Mouse (Mus musculus): ENCODE results near the gene Zfp335. TPM values are rescaled to one million over a fixed set of nuclear protein-coding genes. Genes with fewer than 3 reads are reported as not detected.

The Zfp335 gene
- polyA plus RNA-seq (2017; shearing (Covaris generic)) = 40.3 TPM

DNA sequence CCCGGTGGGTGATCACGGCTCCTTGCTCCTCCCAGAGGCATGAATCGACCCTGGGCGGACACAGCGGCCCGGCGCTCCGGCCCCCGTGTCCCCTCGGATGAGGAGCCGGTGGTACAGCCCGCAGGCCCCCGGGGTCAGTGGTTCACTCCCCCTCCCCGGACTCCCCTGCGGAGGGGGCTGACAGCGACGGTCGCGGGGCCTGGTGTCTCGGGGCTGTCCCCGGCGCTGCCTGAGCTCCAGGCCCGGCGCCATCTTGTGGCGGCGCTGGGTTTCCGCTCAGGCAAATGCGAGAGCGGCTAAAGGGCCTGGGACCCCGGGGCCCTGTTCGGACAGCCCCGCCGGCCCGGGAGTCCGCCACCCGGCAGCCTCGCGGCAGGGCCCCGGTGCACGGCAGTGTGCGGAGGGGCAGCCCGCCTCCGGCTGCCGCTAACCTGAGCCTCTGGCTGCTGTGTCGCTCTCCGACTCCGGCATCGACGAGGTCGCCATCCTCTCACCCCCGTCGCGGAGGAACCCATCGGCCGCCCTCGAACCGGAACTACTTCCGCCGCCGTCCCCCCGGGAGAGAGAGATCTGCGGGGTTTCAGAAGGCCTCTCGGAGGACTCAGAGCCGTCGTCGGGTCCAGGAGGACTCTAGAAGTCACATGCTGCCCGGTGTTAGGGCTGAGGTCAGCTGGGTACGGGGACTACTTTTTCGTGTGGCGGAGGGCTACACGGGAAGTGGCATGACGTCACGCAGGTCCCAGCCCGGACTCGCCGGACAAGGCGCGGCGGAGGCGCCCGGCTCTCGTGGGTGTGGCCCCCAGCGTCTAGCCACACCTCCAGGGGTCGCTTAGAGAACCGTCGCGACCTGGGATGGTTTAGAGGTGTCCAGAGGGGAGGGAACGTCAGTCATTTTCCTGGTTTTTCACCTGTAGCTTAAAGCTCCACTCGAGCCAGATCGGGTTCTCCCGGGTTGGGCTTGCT lies at the start of gene Zfp335:
Gene Zfp335, minus strand, starts transcription at position 672 of the 963 bp plus-strand sequence.

DNA sequence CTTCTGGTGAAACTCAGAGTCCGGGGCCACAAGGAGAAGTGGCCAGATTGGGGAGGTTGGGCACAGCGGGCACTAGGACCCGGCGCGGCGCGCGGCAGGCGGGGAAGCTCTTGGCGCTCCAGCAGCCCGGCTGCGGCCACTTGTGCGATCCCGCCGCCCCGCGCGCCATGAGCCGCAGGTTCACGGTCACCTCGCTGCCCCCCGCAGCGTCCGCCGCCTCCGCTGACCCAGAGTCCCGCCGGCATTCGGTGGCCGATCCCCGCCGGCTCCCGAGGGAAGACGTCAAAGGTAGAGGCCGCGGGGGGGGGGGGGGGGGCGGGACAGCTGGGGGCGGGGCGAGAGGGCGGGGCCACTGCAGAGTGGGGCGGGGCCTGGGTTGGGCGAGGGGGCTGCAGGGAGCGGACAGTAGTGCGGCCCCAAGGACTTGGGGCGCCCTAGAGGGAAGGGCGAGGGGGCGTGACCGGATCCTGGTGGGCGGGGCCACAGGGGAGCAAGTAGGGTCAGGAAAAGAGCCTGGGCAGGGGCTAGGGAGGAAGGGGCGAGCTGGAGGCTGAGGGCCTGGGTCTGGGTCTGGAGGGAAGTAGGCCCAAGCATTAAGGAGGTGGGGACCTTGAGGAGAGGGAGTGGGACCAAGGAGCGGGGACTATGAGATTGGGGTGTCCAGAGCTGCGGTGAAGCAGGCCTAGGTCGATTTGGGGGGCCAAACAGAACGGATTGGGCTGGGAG lies 49.3 kb upstream of the Zfp335 start, which contains the start of gene Slc12a5:
Gene Slc12a5, plus strand, starts transcription at position 87 of the 726 bp plus-strand sequence.

GRCm38 (mm10) chr2:164940140-164940830 lies 28.7 kb upstream of the Zfp335 start, which contains the start of gene Mmp9:
Gene Mmp9, plus strand, starts transcription at chr2:164940780.

DNA sequence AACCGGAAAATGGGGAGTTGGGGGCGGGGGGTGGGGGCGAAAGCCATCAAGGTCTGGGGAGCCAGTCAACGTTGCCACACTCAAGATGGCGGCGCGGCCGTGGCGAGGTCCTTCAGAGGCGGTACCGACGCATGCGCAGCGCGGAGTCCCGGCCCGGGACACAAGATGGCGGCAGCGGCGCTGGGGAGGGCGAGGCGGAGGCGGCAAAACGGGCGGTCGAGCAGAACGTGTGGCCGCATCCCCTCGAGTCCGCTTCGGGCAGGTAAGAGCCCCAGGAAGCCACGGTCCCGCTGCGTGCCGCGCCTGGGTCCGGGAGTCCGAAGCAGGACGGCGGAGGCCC lies 32.4 kb downstream of the Zfp335 start, which contains the start of gene Pcif1:
Gene Pcif1, plus strand, starts transcription at position 77 of the 340 bp plus-strand sequence.

GRCm38 (mm10) chr2:164857101-164857821 lies 54.3 kb downstream of the Zfp335 start, which contains the start of gene Pltp:
Gene Pltp, minus strand, starts transcription at chr2:164857711.

Other genes starting within 250 kb of the Zfp335 start
- gene Wfdc11, start 237.7 kb downstream of the Zfp335 start, polyA plus RNA-seq (2017; shearing (Covaris generic)) = not detected
- 1.3 TPM for gene Wfdc13, start 226.7 kb downstream of the Zfp335 start, polyA plus RNA-seq (2017; shearing (Covaris generic))
- not detected for gene Spint4, start 213.3 kb downstream of the Zfp335 start, polyA plus RNA-seq (2017; shearing (Covaris generic))
- not detected for gene Spint5, start 196.5 kb downstream of the Zfp335 start, polyA plus RNA-seq (2017; shearing (Covaris generic))
- gene Wfdc3, start 165.8 kb downstream of the Zfp335 start, polyA plus RNA-seq (2017; shearing (Covaris generic)) = 0.34 TPM
- gene Dnttip1, start 165.8 kb downstream of the Zfp335 start, polyA plus RNA-seq (2017; shearing (Covaris generic)) = 49.6 TPM
- gene Ube2c, start 141.9 kb downstream of the Zfp335 start, polyA plus RNA-seq (2017; shearing (Covaris generic)) = 0.96 TPM
- gene Tnnc2, start 131.8 kb downstream of the Zfp335 start, polyA plus RNA-seq (2017; shearing (Covaris generic)) = not detected
- 5.0 TPM for gene Snx21, start 125.9 kb downstream of the Zfp335 start, polyA plus RNA-seq (2017; shearing (Covaris generic))
- gene Acot8, start 106.9 kb downstream of the Zfp335 start, polyA plus RNA-seq (2017; shearing (Covaris generic)) = 26.4 TPM
- 3.5 TPM for gene Zswim3, start 106.7 kb downstream of the Zfp335 start, polyA plus RNA-seq (2017; shearing (Covaris generic))
- gene Zswim1, start 89.1 kb downstream of the Zfp335 start, polyA plus RNA-seq (2017; shearing (Covaris generic)) = 15.3 TPM
- gene Spata25, start 83.2 kb downstream of the Zfp335 start, polyA plus RNA-seq (2017; shearing (Covaris generic)) = not detected
- 161 TPM for gene Ctsa, start 78.9 kb downstream of the Zfp335 start, polyA plus RNA-seq (2017; shearing (Covaris generic))
- 1.0 TPM for gene Neurl2, start 78.3 kb downstream of the Zfp335 start, polyA plus RNA-seq (2017; shearing (Covaris generic))
- gene Pltp, start 54.0 kb downstream of the Zfp335 start, polyA plus RNA-seq (2017; shearing (Covaris generic)) = 5.1 TPM
- 150 TPM for gene Pcif1, start 32.5 kb downstream of the Zfp335 start, polyA plus RNA-seq (2017; shearing (Covaris generic))
- gene Mmp9, start 29.0 kb upstream of the Zfp335 start, polyA plus RNA-seq (2017; shearing (Covaris generic)) = 3.8 TPM
- 0.44 TPM for gene Slc12a5, start 49.0 kb upstream of the Zfp335 start, polyA plus RNA-seq (2017; shearing (Covaris generic))
- 33.1 TPM for gene Ncoa5, start 123.1 kb upstream of the Zfp335 start, polyA plus RNA-seq (2017; shearing (Covaris generic))
- gene Cd40, start 143.9 kb upstream of the Zfp335 start, polyA plus RNA-seq (2017; shearing (Covaris generic)) = 0.52 TPM
- gene 1700025C18Rik, start 179.0 kb upstream of the Zfp335 start, polyA plus RNA-seq (2017; shearing (Covaris generic)) = not detected

All from effector memory CD4-positive, alpha-beta T cell, adult 7 months (primary cell).